Mouse (Mus musculus): ENCODE measurements around the gene Ctcf. TPM values are rescaled to one million over a fixed set of nuclear protein-coding genes. Genes with fewer than 3 reads are reported as not detected.
A peak's percentile ranks its signal among the peaks of the same experiment; 100 is the strongest.

Gene Ctcf
- polyA plus RNA-seq, 1 experiment from 2014 or later = 81.3 TPM

- H3K4me2 ChIP-seq (ENCODE audit: low read depth, low read length) = no peak overlapping the region
- no peak overlapping the region for H3K4me3 ChIP-seq (ENCODE audit: low read depth, low read length)
- ATAC-seq (ENCODE audit: low read depth) = no peak
- H3K36me3 ChIP-seq (ENCODE audit: control insufficient read depth, insufficient read depth, low read length) = no peaks in the 10 kb centered on the region
- 88% methylated on average over 14 of the region's 14 CpGs for WGBS
- H3K27ac ChIP-seq (ENCODE audit: low read depth, low read length) = no peak overlapping the region
- H3K9ac ChIP-seq (replicated peaks; ENCODE audit: low read depth, low read length) = no peak overlapping the region
- peaks cover 16% of the 10 kb centered on the region for H3K4me1 ChIP-seq (ENCODE audit: control insufficient read depth, insufficient read depth, low read length)
- no peaks in the 10 kb centered on the region for H3K9me3 ChIP-seq (ENCODE audit: control insufficient read depth, low read length)
- no peaks in the 10 kb centered on the region for H3K27me3 ChIP-seq (ENCODE audit: control insufficient read depth, insufficient read depth, low read length)
These were observed 54.6 kb downstream of the Ctcf start for GRCm38 (mm10) chr8:105690978-105691377.

DNA sequence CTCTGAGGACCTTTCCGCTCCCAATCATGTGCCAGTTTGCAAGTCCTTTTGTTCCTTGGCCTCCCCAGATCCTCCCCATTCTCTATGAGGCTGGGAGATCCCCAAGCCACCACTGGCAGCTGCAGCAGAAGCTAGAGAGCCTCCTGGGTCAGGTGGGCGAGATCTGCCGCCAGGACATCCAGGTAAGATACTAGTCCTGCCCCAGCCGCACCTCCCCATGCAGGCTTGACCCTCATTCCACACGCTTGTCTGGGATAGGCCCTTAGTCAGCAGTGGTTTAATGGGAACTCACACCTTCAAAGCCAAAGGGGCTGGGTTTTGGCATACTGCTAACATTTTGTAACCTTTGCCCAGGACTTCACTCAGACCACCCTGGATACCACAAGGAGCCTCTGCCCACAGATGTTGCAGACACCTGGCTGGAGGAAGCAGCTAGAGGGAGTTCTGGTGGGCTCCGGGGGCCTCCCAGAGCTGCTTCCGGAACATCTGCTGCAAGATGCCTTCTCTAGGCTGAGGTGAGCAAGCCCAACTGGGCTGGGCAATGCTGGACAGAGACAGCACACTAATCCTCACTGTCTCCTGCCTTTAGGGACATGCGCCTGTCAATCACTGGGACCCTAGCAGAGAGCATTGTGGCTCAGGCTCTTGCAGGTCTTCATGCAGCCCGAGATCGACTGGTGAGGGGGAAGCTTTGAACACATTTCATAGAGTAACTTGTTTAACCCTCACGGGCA is 56.2 kb downstream of the Ctcf start:
- no peak overlapping the region for H3K4me2 ChIP-seq (ENCODE audit: low read depth, low read length)

GRCm38 (mm10) chr8:105693648-105694047 is 57.3 kb downstream of the Ctcf start:
- Histone ChIP-seq H3K36me3 (ENCODE audit: control insufficient read depth, insufficient read depth, low read length) (peaks cover 22% of the 10 kb centered on the region), H3K9me3 (ENCODE audit: control insufficient read depth, low read length) (no peaks in the 10 kb centered on the region), H3K27me3 (ENCODE audit: control insufficient read depth, insufficient read depth, low read length) (no peaks in the 10 kb centered on the region), H3K27ac (ENCODE audit: low read depth, low read length) (peak overlapping the region; percentile 80), H3K9ac (replicated peaks; ENCODE audit: low read depth, low read length) (peak overlapping the region; percentile 62), H3K4me1 (ENCODE audit: control insufficient read depth, insufficient read depth, low read length) (peaks cover 16% of the 10 kb centered on the region), H3K4me3 (ENCODE audit: low read depth, low read length) (peak overlapping the region; percentile 49), H3K4me2 (ENCODE audit: low read depth, low read length) (peak overlapping the region; percentile 64)
- WGBS = 4% methylated on average over 18 of the region's 30 CpGs
- ATAC-seq (ENCODE audit: low read depth) = peak; percentile 81

More for the DNA sequence above, 56.2 kb downstream of the Ctcf start:
- Histone ChIP-seq H3K9me3 (ENCODE audit: control insufficient read depth, low read length) (no peaks in the 10 kb centered on the region), H3K9ac (replicated peaks; ENCODE audit: low read depth, low read length) (no peak overlapping the region), H3K4me3 (ENCODE audit: low read depth, low read length) (no peak overlapping the region), H3K36me3 (ENCODE audit: control insufficient read depth, insufficient read depth, low read length) (peaks cover 12% of the 10 kb centered on the region), H3K4me1 (ENCODE audit: control insufficient read depth, insufficient read depth, low read length) (peaks cover 16% of the 10 kb centered on the region), H3K27ac (ENCODE audit: low read depth, low read length) (no peak overlapping the region), H3K27me3 (ENCODE audit: control insufficient read depth, insufficient read depth, low read length) (no peaks in the 10 kb centered on the region)
- no peak for ATAC-seq (ENCODE audit: low read depth)
- 92% methylated on average over 11 of the region's 11 CpGs for WGBS

GRCm38 (mm10) chr8:105694051-105694799 is 57.9 kb downstream of the Ctcf start:
- H3K36me3 ChIP-seq (ENCODE audit: control insufficient read depth, insufficient read depth, low read length) = peaks cover 24% of the 10 kb centered on the region
- H3K4me3 ChIP-seq (ENCODE audit: low read depth, low read length) = peak overlapping the region; percentile 49
- peak overlapping the region; percentile 64 for H3K4me2 ChIP-seq (ENCODE audit: low read depth, low read length)
- no peaks in the 10 kb centered on the region for H3K9me3 ChIP-seq (ENCODE audit: control insufficient read depth, low read length)
- H3K4me1 ChIP-seq (ENCODE audit: control insufficient read depth, insufficient read depth, low read length) = peaks cover 16% of the 10 kb centered on the region
- ATAC-seq (ENCODE audit: low read depth) = peak; percentile 72
- 7% methylated on average over 38 of the region's 40 CpGs for WGBS
- peak overlapping the region; percentile 62 for H3K9ac ChIP-seq (replicated peaks; ENCODE audit: low read depth, low read length)
- no peaks in the 10 kb centered on the region for H3K27me3 ChIP-seq (ENCODE audit: control insufficient read depth, insufficient read depth, low read length)
- H3K27ac ChIP-seq (ENCODE audit: low read depth, low read length) = peak overlapping the region; percentile 80

- H3K36me3 ChIP-seq (ENCODE audit: control insufficient read depth, insufficient read depth, low read length) = peaks cover 24% of the 10 kb centered on the region
- H3K27me3 ChIP-seq (ENCODE audit: control insufficient read depth, insufficient read depth, low read length) = no peaks in the 10 kb centered on the region
- H3K27ac ChIP-seq (ENCODE audit: low read depth, low read length) = peak overlapping the region; percentile 80
- H3K9me3 ChIP-seq (ENCODE audit: control insufficient read depth, low read length) = no peaks in the 10 kb centered on the region
- peak overlapping the region; percentile 64 for H3K4me2 ChIP-seq (ENCODE audit: low read depth, low read length)
- peak overlapping the region; percentile 62; the same call in 1 of the 2 replicates for H3K9ac ChIP-seq (replicated peaks; ENCODE audit: low read depth, low read length)
- peak overlapping the region; percentile 49 for H3K4me3 ChIP-seq (ENCODE audit: low read depth, low read length)
- WGBS = 83% methylated on average over 30 of the region's 30 CpGs
- no peak for ATAC-seq (ENCODE audit: low read depth)
- H3K4me1 ChIP-seq (ENCODE audit: control insufficient read depth, insufficient read depth, low read length) = peaks cover 21% of the 10 kb centered on the region
These were observed 58.9 kb downstream of the Ctcf start for GRCm38 (mm10) chr8:105695080-105695780.

DNA sequence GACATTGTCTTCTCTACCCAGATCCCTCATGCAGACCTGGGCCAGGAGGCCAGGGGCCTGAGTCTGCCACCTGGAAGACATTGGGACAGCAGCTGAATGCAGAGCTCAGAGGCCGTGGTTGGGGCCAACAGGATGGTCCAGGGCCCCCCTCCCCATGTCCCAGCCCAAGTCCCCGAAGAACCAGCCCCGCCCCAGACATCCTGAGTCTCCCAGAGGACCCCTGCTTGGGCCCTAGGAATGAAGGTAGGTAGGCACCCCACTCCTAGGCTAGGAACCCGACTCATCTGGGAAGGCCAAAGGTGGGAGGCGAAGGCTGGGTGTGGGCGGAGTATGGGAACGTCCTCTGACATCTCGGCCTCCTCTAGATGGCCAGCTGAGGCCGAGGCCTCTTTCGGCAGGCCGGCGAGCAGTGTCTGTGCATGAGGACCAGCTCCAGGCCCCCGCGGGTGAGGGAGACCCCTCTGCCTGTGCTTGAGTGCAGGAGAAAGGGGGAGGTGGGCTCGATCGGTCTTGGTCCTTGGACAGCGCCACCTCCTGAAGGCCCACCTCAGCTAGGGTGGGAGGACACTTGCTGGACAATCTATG is 60.9 kb downstream of the Ctcf start:
- no peak overlapping the region for H3K27ac ChIP-seq (ENCODE audit: low read depth, low read length)
- WGBS = 91% methylated on average over 17 of the region's 17 CpGs
- H3K27me3 ChIP-seq (ENCODE audit: control insufficient read depth, insufficient read depth, low read length) = no peaks in the 10 kb centered on the region
- peaks cover 31% of the 10 kb centered on the region for H3K4me1 ChIP-seq (ENCODE audit: control insufficient read depth, insufficient read depth, low read length)
- no peak for ATAC-seq (ENCODE audit: low read depth)
- H3K36me3 ChIP-seq (ENCODE audit: control insufficient read depth, insufficient read depth, low read length) = peaks cover 24% of the 10 kb centered on the region
- no peak overlapping the region for H3K9ac ChIP-seq (replicated peaks; ENCODE audit: low read depth, low read length)
- no peaks in the 10 kb centered on the region for H3K9me3 ChIP-seq (ENCODE audit: control insufficient read depth, low read length)
- H3K4me3 ChIP-seq (ENCODE audit: low read depth, low read length) = no peak overlapping the region
- no peak overlapping the region for H3K4me2 ChIP-seq (ENCODE audit: low read depth, low read length)

- Histone ChIP-seq H3K4me1 (ENCODE audit: control insufficient read depth, insufficient read depth, low read length) (peaks cover 33% of the 10 kb centered on the region), H3K27me3 (ENCODE audit: control insufficient read depth, insufficient read depth, low read length) (no peaks in the 10 kb centered on the region), H3K4me3 (ENCODE audit: low read depth, low read length) (no peak overlapping the region), H3K4me2 (ENCODE audit: low read depth, low read length) (no peak overlapping the region), H3K36me3 (ENCODE audit: control insufficient read depth, insufficient read depth, low read length) (peaks cover 24% of the 10 kb centered on the region), H3K9ac (replicated peaks; ENCODE audit: low read depth, low read length) (no peak overlapping the region), H3K9me3 (ENCODE audit: control insufficient read depth, low read length) (no peaks in the 10 kb centered on the region), H3K27ac (ENCODE audit: low read depth, low read length) (no peak overlapping the region)
- WGBS = 80% methylated on average over 5 of the region's 5 CpGs
- ATAC-seq (ENCODE audit: low read depth) = no peak
These were observed 62.4 kb downstream of the Ctcf start for GRCm38 (mm10) chr8:105698734-105699133.

- peaks cover 28% of the 10 kb centered on the region for H3K4me1 ChIP-seq (ENCODE audit: control insufficient read depth, insufficient read depth, low read length)
- no peak overlapping the region for H3K27ac ChIP-seq (ENCODE audit: low read depth, low read length)
- peak overlapping the region; percentile 51 for H3K4me3 ChIP-seq (ENCODE audit: low read depth, low read length)
- WGBS = 92% methylated on average over 11 of the region's 11 CpGs
- H3K4me2 ChIP-seq (ENCODE audit: low read depth, low read length) = peak overlapping the region; percentile 98; the same call in 1 of the 2 replicates
- no peak overlapping the region for H3K9ac ChIP-seq (replicated peaks; ENCODE audit: low read depth, low read length)
- H3K27me3 ChIP-seq (ENCODE audit: control insufficient read depth, insufficient read depth, low read length) = no peaks in the 10 kb centered on the region
- no peak for ATAC-seq (ENCODE audit: low read depth)
- peaks cover 24% of the 10 kb centered on the region for H3K36me3 ChIP-seq (ENCODE audit: control insufficient read depth, insufficient read depth, low read length)
- no peaks in the 10 kb centered on the region for H3K9me3 ChIP-seq (ENCODE audit: control insufficient read depth, low read length)
These were observed 63.3 kb downstream of the Ctcf start for GRCm38 (mm10) chr8:105699488-105700215.

All from neural tube, embryonic 14.5 days (tissue).